Mouse (Mus musculus) liver, embryonic 14.5 days (tissue): ENCODE measurements around the gene Chchd3.

Source experiments
- CTCF ChIP-seq: IDR thresholded peaks from 2 replicates; pipeline ENCODE4 v1.5.1; 2016; ENCODE audit warnings: antibody characterized with exemption, low read depth, control low read depth
- EP300 ChIP-seq: IDR thresholded peaks from 2 replicates; pipeline ENCODE4 v1.6.1; 2016; ENCODE audit warnings: antibody characterized with exemption, low read depth

DNA sequence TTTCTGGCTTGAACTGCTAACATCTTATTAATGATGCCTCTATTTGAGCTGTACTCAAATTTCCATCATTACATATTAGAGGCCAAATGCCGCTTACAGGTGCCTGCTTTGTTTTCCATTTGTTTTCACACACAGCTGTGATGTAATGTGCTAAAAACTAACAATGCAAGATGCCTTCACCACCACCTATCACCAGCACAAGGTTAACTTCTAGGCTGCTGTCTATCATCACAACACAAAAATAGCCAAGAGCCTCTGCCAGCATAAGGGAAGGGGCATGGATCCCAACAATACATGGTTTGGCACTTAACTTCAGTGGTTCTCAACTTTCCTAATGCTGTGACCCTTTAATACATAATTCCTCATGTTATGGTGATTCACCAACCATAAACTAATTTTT lies 251.3 kb downstream of the Chchd3 start:
- TF ChIP-seq CTCF (no peak), EP300 (no peak)
